Mouse (Mus musculus) lung, postnatal 14 days (tissue): ENCODE data around the gene Pfn4.
"Not testable (repeated sequence)": the region's sequence is repeated elsewhere in the genome, so short reads cannot be mapped to it uniquely, and the experiment has no call there.

Experiments
- DNase-seq: peaks from one replicate; pipeline ENCODE4 v3.0.0; 2021

Gene Pfn4

DNA sequence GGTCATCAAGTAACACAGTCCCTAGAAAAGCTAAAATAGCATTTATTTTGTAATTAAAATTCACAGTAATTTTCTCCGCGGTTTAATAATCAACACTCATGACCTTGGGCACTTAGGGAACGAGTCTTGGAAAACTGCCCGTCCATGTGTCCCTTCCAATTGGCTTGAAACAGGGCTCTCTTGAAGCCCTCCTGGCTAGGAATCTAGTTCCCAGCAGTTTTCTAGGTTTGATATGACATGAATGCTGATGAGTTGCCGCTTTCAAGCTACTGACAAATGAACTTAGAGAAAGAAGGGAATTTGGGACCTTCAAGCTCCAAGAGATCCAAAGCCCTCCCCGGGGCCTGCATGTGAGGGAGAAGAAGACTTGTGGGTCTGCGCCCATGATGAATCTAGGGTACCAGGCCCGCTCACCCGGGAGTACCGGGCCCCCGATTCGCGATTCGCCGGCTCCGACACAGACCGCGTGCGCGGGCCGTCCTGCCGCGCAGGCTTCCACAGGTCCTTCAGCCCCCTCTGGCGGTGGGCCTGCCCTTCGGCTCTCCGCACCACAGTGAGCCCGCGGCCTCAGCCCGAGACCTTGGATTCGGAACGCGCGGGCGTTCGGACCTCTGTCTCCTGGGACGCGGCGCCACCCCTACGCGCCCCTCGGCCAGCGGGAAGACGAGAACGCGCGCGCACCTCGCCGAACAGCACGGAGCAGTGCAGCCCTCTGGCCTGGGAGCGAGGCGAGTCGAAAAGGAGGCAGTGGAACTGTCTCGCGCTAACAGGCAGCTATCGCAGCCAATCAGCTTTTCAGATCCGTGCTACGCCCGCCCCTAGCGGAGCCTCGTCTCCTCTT lies at the start of gene Pfn4, which contains the start of gene Fam228b:
TSS of gene Pfn4 (plus strand) at position 531 of the 841 bp plus-strand sequence.
TSS of gene Fam228b (minus strand) at position 776 of the 841 bp plus-strand sequence.
- DNase-seq, result peak; percentile 97

DNA sequence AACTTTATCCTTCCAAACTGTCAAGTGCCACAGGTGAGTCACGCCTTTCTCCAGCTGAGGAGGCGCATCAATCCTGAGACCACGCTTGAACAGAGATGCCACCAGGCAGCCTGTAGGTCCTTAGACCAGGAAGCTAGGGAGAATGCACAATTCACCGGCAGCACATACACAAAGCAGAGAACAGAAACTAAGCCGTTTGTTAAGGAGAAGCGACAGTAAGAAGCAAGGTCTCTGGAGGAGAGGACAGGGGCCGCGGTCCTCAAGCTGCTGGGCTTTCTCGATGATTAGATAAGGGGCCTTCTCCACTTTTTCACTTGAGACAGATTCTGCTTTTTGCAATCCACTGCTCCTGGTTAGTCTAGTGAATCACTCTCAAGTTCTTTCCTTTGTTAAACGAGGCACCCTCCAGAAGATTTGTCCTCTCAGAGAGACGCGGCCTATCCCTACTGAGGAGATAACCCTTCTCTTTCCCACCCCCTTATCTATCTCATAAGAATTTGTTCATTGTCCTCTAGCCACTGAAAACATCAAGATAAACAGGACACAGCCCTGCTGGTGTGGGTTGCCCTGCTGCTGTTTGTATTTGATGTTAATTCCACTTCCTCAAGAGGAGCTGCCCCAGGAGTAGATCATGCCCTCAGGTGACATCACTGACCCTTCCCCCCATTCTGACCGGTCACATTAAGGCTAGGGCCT lies 49.6 kb upstream of the Pfn4 start:
- no peak for DNase-seq

DNA sequence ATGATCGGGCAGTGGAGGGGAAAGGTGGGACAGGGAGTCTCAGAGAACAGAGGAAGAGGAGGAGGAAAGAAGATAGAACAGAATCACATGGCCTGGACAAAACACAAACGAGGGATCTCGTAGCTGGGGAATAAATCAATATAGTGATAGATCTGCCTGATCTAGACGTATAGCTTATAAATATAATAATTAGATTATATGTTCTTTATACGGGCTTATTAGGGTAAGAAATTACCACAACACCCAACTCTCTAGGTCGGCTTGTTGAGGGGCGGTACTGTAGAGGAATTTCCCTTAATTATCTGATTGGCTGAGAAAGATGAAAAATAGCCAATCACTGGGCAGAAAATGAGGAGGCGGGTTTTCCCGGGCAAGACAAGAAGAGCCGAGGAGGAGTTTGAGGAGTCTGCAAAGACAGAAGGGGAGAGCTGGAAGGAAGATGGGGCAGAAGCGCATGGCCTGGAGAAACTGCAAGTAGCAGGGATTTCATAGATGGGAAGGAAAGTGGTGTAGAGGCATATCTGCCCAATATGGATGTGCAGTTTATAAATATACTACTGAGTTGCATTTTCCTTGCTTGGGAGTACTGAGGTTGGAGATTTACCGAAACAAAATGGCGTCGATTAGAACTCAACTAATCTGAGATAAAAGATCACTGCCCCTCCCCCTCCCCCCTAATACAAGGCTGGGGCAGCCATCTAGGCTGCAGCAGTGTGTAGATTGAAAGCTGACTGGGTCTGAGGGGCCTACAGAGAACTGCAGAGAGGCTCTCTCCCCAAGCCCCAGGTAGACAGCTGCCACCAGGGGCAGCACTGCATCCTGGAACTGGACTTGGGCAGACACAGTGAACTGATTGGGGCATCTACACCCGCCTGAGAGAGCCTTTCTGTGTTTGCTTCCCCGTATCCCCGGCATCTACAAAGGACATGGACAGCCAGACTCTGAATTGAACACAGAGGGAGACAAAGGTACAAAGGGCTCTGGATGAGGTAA lies 48.8 kb upstream of the Pfn4 start:
- no peak for DNase-seq

DNA sequence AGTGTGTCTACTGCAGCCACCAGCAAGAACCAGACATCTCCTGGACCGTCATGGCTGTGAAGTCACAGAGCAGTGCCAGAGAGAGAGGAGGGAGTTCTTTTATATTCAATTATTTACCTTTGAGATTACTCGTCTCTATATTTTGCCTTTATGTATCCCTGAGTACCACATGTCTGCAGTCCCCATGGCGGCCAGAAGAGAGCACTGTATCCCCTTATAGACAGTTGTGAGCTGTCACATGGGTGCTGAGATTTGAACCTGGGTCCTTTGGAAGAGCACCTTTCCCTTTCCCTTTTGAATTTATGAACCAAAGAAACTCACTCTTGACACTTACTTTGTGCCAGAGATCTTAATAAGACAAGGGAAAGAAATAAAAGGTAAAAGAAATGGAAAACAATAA lies 39.7 kb upstream of the Pfn4 start:
- no peak for DNase-seq

DNA sequence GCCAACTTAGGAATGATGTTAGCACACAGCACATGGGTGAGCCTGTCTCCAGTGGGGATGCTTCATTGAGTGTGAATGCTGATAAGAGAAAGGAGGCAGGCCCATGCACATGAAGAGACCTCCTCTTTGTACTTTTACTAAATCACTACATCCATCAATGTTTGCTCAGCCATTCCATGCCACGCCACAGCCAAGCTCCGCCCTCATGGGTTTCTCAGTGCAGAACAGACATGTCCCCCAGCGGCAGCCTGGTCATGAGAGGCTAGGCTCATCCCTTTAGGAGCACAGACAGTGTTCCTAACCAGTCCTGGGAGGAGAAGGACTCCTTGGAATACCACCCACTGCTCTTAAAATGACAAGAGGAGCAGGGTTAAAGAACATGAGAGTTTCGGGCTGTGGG lies 37.2 kb upstream of the Pfn4 start:
- no peak for DNase-seq

DNA sequence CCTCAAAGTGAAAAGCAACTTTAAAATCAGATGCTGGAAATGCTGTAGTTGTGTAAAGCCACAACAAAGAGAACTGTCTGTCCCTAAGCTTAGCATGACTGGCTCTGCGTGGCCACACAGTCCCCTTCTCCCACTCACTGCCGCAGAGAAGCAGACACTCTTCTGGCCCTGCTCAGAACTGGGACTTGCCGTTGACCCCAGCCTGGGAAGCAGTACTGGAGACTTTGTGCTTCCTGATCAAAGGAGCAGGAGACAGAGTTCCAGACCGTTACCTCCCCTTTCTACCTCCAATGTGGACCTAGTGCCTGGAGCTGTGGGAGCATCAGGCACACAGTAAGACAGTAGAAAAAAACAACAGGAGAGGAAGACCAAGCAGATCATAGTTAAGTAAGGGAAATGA lies 36.5 kb upstream of the Pfn4 start:
- DNase-seq, result no peak

DNA sequence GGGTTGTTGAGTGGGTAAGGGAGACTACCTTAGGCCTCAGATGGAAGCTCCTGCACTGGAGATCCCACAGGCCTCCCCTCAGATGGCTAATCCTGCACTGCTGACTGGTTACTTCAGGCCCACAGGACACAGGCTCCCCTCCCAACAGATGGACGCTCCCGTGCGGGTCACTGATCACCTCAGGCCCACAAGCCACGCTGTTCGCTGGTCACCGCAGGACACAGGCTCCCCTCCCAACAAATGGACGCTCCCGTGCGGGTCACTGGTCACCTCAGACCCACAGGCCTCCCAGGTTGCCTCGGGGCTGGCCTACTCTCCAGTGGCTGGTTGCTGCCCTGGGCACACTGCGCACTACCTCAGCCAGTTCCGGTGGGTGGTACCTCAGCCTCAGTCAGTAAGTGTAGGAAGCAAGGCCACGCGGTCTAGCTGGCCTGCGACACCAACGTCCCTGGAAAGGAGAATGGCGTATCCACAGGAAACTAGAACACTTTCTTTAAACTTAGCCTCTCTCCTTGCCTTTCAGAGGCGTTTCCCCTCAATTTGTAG lies 30.7 kb upstream of the Pfn4 start, which contains the start of gene Fam228a:
TSS of gene Fam228a (minus strand) at position 400 of the 546 bp plus-strand sequence.
- no peak for DNase-seq

DNA sequence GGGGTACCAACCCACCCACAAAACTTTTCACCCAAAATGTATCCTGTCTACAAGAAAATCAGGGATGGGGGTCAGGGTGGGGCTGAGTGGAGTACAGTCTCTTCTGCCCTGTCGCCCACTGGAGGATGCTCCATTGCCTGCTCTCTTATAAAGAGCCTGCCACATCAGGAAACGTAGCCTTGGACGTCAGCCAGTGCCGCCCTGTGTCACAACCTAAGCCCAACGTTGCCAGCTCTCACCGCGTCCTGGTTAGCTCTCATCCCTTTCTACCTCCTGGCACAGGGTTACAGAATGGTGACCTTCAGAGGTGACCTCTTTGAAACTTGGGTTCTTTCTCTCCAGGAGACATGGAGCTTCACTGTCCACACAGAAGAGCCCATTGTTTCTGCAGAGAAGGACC lies 28.0 kb upstream of the Pfn4 start:
- DNase-seq, result no peak

DNA sequence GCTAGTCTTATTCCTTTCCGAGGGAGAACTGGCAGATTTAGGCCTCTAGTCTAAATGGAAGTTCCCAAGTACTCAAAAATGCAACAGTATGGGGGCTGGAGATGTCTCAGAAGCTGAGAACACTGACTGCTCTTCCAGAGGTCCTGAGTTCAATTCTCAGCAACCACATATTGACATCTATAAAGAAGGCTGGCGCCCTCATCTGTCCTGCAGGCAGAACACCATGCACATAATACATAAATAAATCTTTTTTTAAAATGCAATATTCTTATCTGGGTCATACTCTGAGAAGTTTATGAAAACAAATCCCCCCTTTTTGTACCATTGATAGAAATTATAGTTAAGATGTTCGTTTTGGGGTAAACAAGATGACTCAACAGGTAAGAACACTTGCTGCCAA lies 26.6 kb upstream of the Pfn4 start:
- no peak for DNase-seq

DNA sequence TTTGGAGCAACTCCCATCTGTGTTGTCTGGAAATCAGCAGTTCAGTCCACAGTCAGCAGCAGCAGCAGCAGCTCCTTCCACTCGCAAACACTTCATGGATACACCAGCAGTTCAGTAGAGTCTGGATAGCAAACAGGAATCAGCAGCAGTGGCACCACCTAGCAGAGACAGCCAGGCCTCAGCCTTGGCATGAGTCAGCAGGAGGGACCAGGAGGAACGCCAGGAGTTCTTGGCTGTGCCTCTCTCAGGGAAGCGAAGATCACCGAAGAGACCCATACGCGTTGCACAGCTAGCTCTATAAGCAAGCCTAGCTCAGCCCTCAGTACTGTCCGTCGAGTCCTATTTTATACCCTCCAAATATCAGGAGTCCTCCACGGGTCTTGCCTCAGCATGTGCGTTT lies 24.3 kb upstream of the Pfn4 start:
- DNase-seq, result no peak

DNA sequence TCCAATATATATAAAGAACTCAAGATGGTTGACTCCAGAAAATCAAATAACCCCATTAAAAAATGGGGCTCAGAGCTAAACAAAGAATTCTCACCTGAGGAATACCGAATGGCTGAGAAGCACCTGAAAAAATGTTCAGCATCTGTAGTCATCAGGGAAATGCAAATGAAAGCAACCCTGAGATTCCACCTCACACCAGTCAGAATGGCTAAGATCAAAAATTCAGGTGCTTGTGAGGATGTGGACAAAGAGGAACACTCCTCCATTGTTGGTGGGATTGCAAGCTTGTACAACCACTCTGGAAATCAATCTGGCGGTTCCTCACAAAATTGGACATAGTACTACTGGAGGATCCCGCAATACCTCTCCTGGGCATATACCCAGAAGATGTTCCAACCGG lies 14.4 kb upstream of the Pfn4 start:
- not testable (repeated sequence) for DNase-seq

DNA sequence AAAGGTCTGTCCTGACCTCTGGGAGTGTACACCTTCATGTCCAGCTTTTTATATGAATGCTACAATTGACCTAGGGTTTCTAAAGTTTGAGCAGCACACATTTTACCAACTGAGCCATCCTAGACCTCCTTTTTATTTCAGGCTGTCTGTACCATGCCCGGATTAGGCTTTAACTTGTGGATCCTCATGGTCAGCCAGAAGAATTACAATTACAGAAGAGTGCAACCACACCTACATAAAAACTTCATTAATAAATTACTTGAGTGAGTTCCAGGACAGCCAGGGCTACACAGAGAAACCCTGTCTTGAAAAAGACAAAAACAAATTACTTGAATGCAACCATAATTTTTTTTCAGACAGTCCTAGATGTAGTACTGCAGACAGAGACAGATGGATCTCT lies 11.8 kb upstream of the Pfn4 start:
- DNase-seq, result no peak

DNA sequence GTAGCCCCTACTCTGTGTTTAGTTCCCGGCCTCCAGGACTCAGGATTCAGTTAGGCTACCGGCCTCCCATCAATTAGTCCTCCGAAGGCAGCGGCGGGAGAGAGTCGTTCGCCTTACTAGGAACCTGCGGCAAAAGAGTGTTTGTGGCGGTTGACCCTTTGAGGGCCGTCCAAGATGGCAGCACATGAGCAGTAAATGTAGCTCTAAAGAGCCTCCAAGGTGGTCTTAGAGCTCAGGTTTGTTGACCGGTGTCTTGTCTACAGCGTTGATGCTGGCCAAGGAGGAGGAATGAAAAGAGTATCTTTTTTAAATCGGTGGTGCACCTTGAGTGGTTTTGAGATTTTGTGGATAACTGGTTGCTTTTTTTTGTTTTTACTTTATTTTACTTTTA lies 506 bp downstream of the Pfn4 start:
- DNase-seq, result no peak

DNA sequence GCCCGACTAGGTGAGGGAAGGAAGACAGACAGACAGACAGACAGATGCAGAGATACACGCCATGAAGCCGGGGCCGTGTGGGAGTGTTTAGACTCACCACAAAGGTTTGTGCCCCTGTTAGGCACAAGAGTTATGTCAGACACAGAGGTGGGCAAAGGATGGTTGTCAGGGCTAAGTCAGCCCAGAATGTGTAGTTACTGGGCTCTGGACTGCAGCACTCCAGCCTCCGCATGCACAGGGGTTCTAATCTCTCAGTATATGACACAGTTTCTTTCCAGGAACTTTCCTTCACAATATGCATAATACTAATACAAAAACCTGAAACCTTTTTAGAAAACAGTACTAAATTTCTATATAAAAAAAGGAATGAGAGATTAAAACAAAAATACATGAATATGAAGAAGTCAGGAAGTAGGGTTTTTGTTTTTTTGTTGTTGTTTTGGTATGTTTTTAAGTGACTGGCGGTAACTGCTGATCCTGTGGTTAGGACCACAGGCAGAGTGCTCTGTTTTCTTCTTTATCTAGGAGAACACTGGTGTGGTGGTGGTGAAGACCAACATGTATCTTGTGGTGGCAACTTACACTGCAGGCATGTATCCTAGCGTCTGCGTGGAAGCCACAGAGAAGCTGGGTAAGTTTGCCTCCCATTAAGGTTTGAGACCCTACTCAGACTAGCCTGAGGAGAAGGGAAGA lies 6.2 kb downstream of the Pfn4 start:
- no peak for DNase-seq

DNA sequence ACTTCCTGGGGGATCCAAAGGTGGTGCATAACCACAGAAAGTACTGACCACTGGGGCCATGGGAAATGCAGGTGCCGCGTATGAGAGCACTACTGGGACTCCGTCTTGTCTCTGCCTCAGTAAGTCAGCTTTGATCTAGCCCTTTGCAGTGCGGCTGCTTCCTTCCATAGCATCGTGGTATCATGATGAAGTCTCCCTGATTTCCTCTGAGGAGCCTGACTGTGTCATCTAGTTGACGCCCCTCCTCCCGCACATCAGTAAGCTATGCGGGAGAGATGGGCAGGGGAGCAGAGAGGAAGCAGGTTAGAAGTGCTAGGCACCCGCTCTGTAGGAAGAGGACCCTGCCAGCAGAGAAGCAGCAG lies 6.7 kb downstream of the Pfn4 start:
- no peak for DNase-seq

DNA sequence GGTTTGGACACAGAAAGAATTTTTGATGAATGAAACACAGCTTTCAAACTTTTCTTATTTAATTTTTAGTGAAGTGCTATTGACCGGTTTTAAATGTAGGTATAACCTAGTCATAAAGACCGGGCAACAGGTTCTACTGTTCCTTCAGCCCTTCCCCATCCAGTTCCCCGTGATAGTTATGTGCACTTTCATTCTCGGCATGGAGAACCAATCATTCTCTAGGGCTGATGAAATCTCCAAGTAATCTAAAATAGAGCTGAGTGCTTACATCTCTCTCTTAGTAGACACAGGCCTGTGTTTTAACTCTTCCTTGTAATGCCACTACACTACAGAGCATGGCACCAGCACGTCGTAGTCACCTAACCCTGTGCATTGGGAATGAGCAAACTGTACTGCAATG lies 8.9 kb downstream of the Pfn4 start:
- DNase-seq, result no peak

DNA sequence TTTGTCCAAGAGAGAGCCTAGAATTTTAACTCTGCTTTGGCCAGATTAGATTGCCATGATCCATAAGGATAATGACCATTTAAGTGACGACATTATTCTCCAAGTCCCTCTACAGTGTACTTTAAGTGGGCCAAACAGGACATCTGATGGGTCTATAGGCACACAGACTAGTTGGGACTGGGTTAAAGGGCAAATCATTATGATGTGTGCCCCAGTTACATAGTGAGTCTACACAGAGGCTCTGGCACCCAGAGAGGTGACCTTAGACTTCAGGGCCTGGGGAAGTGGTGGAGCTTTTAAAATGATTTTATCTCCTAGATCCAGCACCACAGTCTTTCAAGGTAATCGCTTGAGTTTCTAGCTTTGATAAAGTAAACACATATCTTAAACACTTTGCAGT lies 11.4 kb downstream of the Pfn4 start:
- no peak for DNase-seq

DNA sequence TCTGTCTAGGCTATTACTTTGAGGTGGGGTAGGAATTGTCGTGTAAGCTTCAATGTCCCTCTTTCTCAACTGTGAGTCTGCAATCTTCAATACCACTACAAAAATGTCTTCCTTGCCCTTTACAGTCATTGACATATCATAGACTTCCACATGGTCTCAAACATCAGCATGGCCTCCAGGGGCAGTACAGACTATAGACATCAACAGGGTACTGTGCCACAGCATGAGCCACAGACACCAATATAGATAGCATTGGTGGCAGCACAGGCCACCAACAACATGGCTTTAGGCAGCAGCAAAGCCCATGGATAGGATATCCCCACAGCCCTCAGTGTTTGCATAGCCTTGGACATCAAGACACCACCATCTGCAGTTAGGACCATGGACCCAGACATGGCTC lies 12.4 kb downstream of the Pfn4 start:
- no peak for DNase-seq

DNA sequence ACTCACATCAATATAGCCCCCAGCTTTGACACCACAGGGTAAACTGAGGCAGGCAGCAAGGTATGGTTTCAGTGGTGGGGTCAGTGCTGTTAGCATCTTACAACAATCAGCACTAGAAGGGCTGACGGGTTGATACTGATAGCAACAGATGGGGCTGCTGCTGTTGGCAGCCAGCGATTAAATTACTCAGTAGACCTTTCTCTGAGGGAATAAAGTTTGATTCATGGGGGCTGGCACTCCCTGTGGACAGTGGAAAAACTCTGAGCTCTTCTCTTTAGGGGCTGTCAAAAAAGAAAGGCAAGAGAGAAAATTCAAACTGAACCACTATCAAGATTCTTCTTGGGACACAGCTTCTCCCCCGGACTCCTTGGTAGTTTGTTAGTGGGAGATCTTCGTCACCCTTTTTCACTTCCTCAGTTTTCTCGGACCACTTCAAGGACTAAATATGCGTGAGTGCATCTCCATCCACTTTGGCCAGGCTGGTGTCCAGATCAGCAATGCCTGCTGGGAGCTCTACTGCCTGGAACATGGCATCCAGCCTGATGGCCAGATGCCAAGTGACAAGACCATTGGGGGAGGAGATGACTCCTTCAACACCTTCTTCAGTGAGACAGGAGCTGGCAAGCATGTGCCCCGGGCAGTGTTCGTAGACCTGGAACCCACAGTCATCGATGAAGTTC lies 13.0 kb downstream of the Pfn4 start:
- DNase-seq, result not testable (repeated sequence)

DNA sequence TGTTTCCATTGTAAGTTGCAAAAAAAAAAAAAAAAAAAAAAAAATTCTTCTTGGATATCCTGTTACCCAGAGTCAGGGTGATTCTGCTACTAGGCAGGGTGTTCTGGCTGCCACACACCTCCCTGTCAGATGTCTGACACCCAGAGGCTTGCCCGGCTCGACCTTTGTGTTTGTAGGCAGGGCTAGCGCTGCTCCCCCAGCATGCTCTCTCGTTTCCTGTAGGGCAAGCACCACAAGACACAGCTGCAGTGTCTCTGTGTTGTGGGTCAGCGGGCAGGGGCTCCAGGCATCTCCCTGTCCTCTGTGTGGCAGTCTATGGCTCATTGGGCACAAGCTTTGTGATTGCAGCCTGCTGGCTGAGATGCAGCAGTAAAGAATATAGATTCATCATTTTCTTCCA lies 14.8 kb downstream of the Pfn4 start:
- no peak for DNase-seq

DNA sequence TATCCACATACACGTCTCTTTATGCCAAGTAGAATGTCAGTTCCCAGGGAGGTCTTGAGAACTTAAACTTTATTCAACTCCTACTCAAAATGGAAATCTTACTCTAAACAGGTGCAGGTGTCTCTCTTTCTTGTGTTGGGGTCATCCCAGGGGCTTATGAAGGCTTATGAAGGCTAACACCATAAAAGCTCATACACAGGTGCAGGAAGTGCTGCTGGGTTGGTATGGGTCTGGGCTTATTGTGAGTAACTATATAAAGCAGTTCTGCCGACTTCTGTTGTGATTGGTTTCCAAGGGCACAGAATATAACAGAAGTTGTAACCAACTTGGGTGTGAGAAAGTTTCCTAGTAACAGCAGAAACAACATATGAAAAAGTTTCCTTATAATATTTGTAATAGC lies 15.6 kb downstream of the Pfn4 start:
- no peak for DNase-seq

DNA sequence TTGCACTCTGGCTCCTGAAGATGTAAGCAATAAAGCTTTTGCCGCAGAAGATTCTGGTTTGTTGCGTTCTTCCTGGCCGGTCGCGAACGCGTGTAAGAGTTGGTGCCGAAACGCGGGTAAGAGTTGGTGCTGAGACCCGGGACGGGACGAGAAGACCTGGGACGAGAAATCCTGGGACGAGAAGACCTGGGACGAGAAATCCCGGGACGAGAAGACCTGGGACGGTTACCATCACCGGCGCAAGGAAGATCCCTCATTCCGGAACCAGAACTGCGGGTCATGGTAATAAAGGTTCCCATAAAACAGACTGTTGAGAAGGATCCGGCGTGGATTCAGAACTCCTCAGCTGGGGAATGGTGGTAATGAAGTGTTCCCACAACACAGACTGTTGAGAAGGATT lies 19.3 kb downstream of the Pfn4 start:
- not testable (repeated sequence) for DNase-seq
